Mouse (Mus musculus) layer of hippocampus, postnatal 25 days (tissue): Measurements from ENCODE around the gene Igsf6. TPM values are rescaled to one million over a fixed set of nuclear protein-coding genes. Genes with fewer than 3 reads are reported as not detected.

Experiments
- total RNA-seq, 2 experiments: library from RNA; stranded (reverse); gene quantifications; 2 replicates each; pipeline ENCODE4 v1.2.3; 2021

Gene Igsf6
- total RNA-seq, 2 experiments from 2014 or later, result 0.27 to 0.33 TPM

Other genes starting within 250 kb of the Igsf6 start
- gene Eef2k, start 231.7 kb downstream of the Igsf6 start, total RNA-seq, result 10 to 100 TPM; 25.7 to 30.4 TPM
- gene Polr3e, start 156.8 kb downstream of the Igsf6 start, total RNA-seq, result 10 to 100 TPM; 24.7 to 28.2 TPM
- gene Cdr2, start 92.3 kb downstream of the Igsf6 start, total RNA-seq, result 1 to 10 TPM; 2.9 to 4.5 TPM
- gene Mfsd13b, start 92.1 kb downstream of the Igsf6 start, total RNA-seq, result 1 to 10 TPM in 1 of 2 experiments, under 1 TPM in 1; 0.68 to 1.1 TPM
- 10 to 100 TPM; 77.1 to 81.2 TPM for gene Mettl9, start 40.1 kb downstream of the Igsf6 start, total RNA-seq
- 1 to 10 TPM in 1 of 2 experiments, under 1 TPM in 1; 0.47 to 2.4 TPM for gene Otoa, start 7.1 kb upstream of the Igsf6 start, total RNA-seq